12 mouse cellular contexts compared by ENCODE assay signal in the genomic region with DNA sequence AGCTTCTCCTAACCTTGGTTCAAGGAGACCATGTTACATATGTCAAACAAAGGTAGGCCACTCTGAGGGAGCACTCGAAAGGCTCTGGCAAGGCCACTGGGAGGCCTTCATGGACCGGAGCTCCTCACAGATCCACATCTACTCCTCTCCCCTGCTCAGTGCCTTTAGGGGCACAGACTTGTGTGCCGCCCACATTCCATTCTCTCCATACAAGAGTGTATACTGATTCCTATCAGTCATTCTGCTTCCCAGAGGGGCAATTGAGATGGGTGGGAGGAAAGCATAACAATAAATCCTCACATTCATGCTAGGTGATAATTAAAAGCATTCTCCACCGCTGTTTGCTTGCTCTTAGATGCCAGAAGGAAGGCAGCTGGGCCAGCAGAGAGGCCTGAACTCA.
DNase-seq lines count a peak whose midpoint lies in the region; ATAC-seq and TF ChIP-seq lines count a peak whose summit lies in the region.
"Had no signal": no experiment of that assay in that cellular context is flagged by ENCODE, and none has a peak within 500 bp of the region (broad histone marks: within the 10 kb centered on the region; RNA-seq: fewer than 3 reads in every experiment).

No protein-coding gene starts in this region.

- no peak overlapping the region for H3ac ChIP-seq in myocyte (ENCODE audit: control insufficient read depth, insufficient read length)

- no peak for TF ChIP-seq CTCF in lung, embryonic 14.5 days (IDR thresholded peaks at IDR 0.05; ENCODE audit: low read depth)

- no peak for DNase-seq in heart, embryonic 10.5 days (ENCODE audit: low spot score)
- DNase-seq in heart, postnatal 14 days = no peak
- DNase-seq in lung, embryonic 14.5 days = no peak
- DNase-seq in lung, postnatal 14 days = no peak
- DNase-seq in embryonic facial prominence, embryonic 14.5 days (ENCODE audit: low spot score) = peak; percentile 56
- DNase-seq in left cerebral cortex, adult 9 months (ENCODE audit: low spot score in 2 of 2) = no peak
- DNase-seq in gastrocnemius, postnatal 10 days = no peak
- DNase-seq: forebrain, postnatal 0 days; thymus, postnatal 25 days had no signal

- H3K27ac ChIP-seq in heart, embryonic 10.5 days = peak overlapping the region; percentile 70
- peak overlapping the region; percentile 76 for H3K27ac ChIP-seq in lung, embryonic 14.5 days (ENCODE audit: low read depth)
- H3K27ac ChIP-seq in embryonic facial prominence, embryonic 14.5 days (replicated peaks; ENCODE audit: low read depth, low read length) = peak overlapping the region; percentile 36; the same call in 1 of the 2 replicates
- H3K27ac ChIP-seq: layer of hippocampus, adult 2 months had no signal

- intact Hi-C loops in heart, postnatal 14 days (cut with DNase I) = no loop called here

- H3K27me3 ChIP-seq in heart, embryonic 10.5 days (ENCODE audit: insufficient read depth, poor library complexity, severe bottlenecking) = no peaks in the 10 kb centered on the region
- no peaks in the 10 kb centered on the region for H3K27me3 ChIP-seq in lung, embryonic 14.5 days (ENCODE audit: insufficient read depth, low read length)
- no peaks in the 10 kb centered on the region for H3K27me3 ChIP-seq in embryonic facial prominence, embryonic 14.5 days (replicated peaks; ENCODE audit: control insufficient read depth, insufficient read depth, low read length)
- no peaks in the 10 kb centered on the region for H3K27me3 ChIP-seq in myocyte (ENCODE audit: control insufficient read depth, insufficient read depth, insufficient read length)

- no peaks in the 10 kb centered on the region for H3K9me3 ChIP-seq in heart, embryonic 10.5 days
- H3K9me3 ChIP-seq in lung, embryonic 14.5 days (ENCODE audit: low read depth, low read length) = no peaks in the 10 kb centered on the region
- H3K9me3 ChIP-seq in embryonic facial prominence, embryonic 14.5 days (ENCODE audit: control insufficient read depth, low read length) = no peaks in the 10 kb centered on the region

- no peak overlapping the region for H3K4me2 ChIP-seq in lung, embryonic 14.5 days
- no peak overlapping the region for H3K4me2 ChIP-seq in embryonic facial prominence, embryonic 14.5 days (ENCODE audit: low read depth, low read length)
- H3K4me2 ChIP-seq in myocyte (ENCODE audit: low read depth) = peak overlapping the region; percentile 4
- H3K4me2 ChIP-seq: midbrain, embryonic 11.5 days had no signal

- no peak overlapping the region for H3K9ac ChIP-seq in lung, embryonic 14.5 days
- H3K9ac ChIP-seq in embryonic facial prominence, embryonic 14.5 days (ENCODE audit: low read depth, low read length) = no peak overlapping the region
- H3K9ac ChIP-seq: forebrain, postnatal 0 days had no signal

- 69% methylated on average over 4 of the region's 4 CpGs for WGBS in heart, embryonic 10.5 days
- 54% methylated on average over 4 of the region's 4 CpGs for WGBS in lung, embryonic 14.5 days
- WGBS in embryonic facial prominence, embryonic 14.5 days = 49% methylated on average over 4 of the region's 4 CpGs

- TF ChIP-seq POLR2A in myocyte (IDR thresholded peaks at IDR 0.05; ENCODE audit: insufficient read length, low read depth) = no peak

- peaks cover 77% of the 10 kb centered on the region for H3K4me1 ChIP-seq in heart, embryonic 10.5 days
- peaks cover 53% of the 10 kb centered on the region for H3K4me1 ChIP-seq in lung, embryonic 14.5 days (ENCODE audit: insufficient read depth)
- H3K4me1 ChIP-seq in embryonic facial prominence, embryonic 14.5 days (ENCODE audit: control insufficient read depth, insufficient read depth, low read length) = peaks cover 30% of the 10 kb centered on the region

- no peak overlapping the region for H3K4me3 ChIP-seq in heart, embryonic 10.5 days
- no peak overlapping the region for H3K4me3 ChIP-seq in lung, embryonic 14.5 days (ENCODE audit: low read depth, low read length)
- H3K4me3 ChIP-seq in embryonic facial prominence, embryonic 14.5 days (ENCODE audit: low read depth, low read length) = no peak overlapping the region
- no peak overlapping the region for H3K4me3 ChIP-seq in myocyte
- H3K4me3 ChIP-seq: layer of hippocampus, adult 2 months had no signal

- no peaks in the 10 kb centered on the region for H3K36me3 ChIP-seq in heart, embryonic 10.5 days
- H3K36me3 ChIP-seq in lung, embryonic 14.5 days (ENCODE audit: insufficient read depth) = no peaks in the 10 kb centered on the region
- H3K36me3 ChIP-seq in embryonic facial prominence, embryonic 14.5 days (ENCODE audit: control insufficient read depth, insufficient read depth, low read length) = no peaks in the 10 kb centered on the region
- no peaks in the 10 kb centered on the region for H3K36me3 ChIP-seq in myocyte (ENCODE audit: control insufficient read depth, insufficient read depth)

- H3K79me2 ChIP-seq in myocyte (ENCODE audit: control insufficient read depth, insufficient read depth) = no peaks in the 10 kb centered on the region

- peak; percentile 32; the same call in 1 of the 2 replicates for ATAC-seq in lung, embryonic 14.5 days (ENCODE audit: insufficient read depth)
- no peak for ATAC-seq in embryonic facial prominence, embryonic 14.5 days (ENCODE audit: low read depth)
- ATAC-seq: forebrain, postnatal 0 days had no signal

TF ChIP-seq in myocyte, 11 proteins besides CTCF, POLR2A, EP300 and RAD21:
- TF ChIP-seq USF1 (IDR thresholded peaks at IDR 0.05; ENCODE audit: low read depth) = no peak
- TF ChIP-seq TCF3 (IDR thresholded peaks at IDR 0.05; ENCODE audit: insufficient read length, low read depth) = no peak
- TF ChIP-seq E2F4 (IDR thresholded peaks at IDR 0.05; ENCODE audit: insufficient read depth) = no peak
- no peak for TF ChIP-seq MAX (IDR thresholded peaks at IDR 0.05; ENCODE audit: low read depth)
- TF ChIP-seq CEBPB (IDR thresholded peaks at IDR 0.05; ENCODE audit: insufficient read depth, poor library complexity, severe bottlenecking) = no peak
- no peak for TF ChIP-seq TCF12 (IDR thresholded peaks at IDR 0.05; ENCODE audit: insufficient read depth, poor library complexity, severe bottlenecking)
- no peak for TF ChIP-seq MYOD1 (IDR thresholded peaks at IDR 0.05; ENCODE audit: control insufficient read depth in 1 of 3, insufficient read length in 2 of 3, low read depth in 2 of 3)
- no peak for TF ChIP-seq SRF (IDR thresholded peaks at IDR 0.05; ENCODE audit: control insufficient read depth, insufficient read length, low read depth)
- TF ChIP-seq POLR2AphosphoS2 (IDR thresholded peaks at IDR 0.05; ENCODE audit: insufficient read length, low read depth) = no peak
- no peak for TF ChIP-seq REST (IDR thresholded peaks at IDR 0.05; ENCODE audit: insufficient read depth, insufficient read length)
- TF ChIP-seq MYOG (IDR thresholded peaks at IDR 0.05; ENCODE audit: control insufficient read depth in 1 of 3, insufficient read depth in 1 of 3, insufficient read length in 2 of 3, low read depth in 2 of 3) = no peak
